Mouse (Mus musculus) limb, embryonic 14.5 days (tissue): ENCODE data around the gene Bmp2k. TPM values are rescaled to one million over a fixed set of nuclear protein-coding genes. Genes with fewer than 3 reads are reported as not detected.

Experiments
- ATAC-seq: fragments of 200-750 bp; cut with Nextera tagmentation; 2 replicates; pipeline ENCODE4 v1.8.0; 2017; ENCODE audit warnings: low read depth, moderate number of reproducible peaks, moderate TSS enrichment; ENCODE audit not compliant: low FRiP score
- DNase-seq: peaks from one replicate; pipeline ENCODE4 v3.0.0-alpha.2; 2015; ENCODE audit warnings: low spot score
- H3K27ac ChIP-seq: fragments of 300-500 bp; sonication (generic); replicated peaks from 2 replicates; pipeline ENCODE4 v1.5.1; 2014; ENCODE audit warnings: low read depth, mild to moderate bottlenecking, low read length, moderate library complexity, mixed read lengths
- H3K27me3 ChIP-seq: fragments of 300-500 bp; sonication (generic); 2 replicates; pipeline ENCODE4 v1.6.1; 2014; ENCODE audit warnings: low read length, mixed read lengths; ENCODE audit not compliant: control insufficient read depth, insufficient read depth
- H3K36me3 ChIP-seq: fragments of 300-500 bp; sonication (generic); 2 replicates; pipeline ENCODE4 v1.6.1; 2014; ENCODE audit warnings: mild to moderate bottlenecking, low read length, moderate library complexity, mixed read lengths; ENCODE audit not compliant: control insufficient read depth, insufficient read depth
- H3K4me1 ChIP-seq: fragments of 300-500 bp; sonication (generic); 2 replicates; pipeline ENCODE4 v1.6.1; 2014; ENCODE audit warnings: antibody characterized with exemption, low read length, mixed read lengths; ENCODE audit not compliant: control insufficient read depth, insufficient read depth
- H3K4me2 ChIP-seq: fragments of 300-500 bp; sonication (generic); replicated peaks from 2 replicates; pipeline ENCODE4 v1.6.1; 2014; ENCODE audit warnings: low read depth, mild to moderate bottlenecking, low read length, moderate library complexity; ENCODE audit not compliant: severe bottlenecking
- H3K4me3 ChIP-seq: fragments of 300-500 bp; sonication (generic); replicated peaks from 2 replicates; pipeline ENCODE4 v1.5.1; 2014; ENCODE audit warnings: low read length
- H3K9ac ChIP-seq: fragments of 300-500 bp; sonication (generic); 2 replicates; pipeline ENCODE4 v1.6.1; 2014; ENCODE audit warnings: mild to moderate bottlenecking, low read depth, low read length, moderate library complexity; ENCODE audit not compliant: severe bottlenecking
- H3K9me3 ChIP-seq: fragments of 300-500 bp; sonication (generic); 2 replicates; pipeline ENCODE4 v1.6.1; 2016; ENCODE audit warnings: low read length; ENCODE audit not compliant: control insufficient read depth
- POLR2A ChIP-seq: fragments of 200-500 bp; IDR thresholded peaks from 2 replicates; pipeline ENCODE4 v1.8.0; 2012; ENCODE audit warnings: inconsistent platforms, mild to moderate bottlenecking, moderate library complexity, borderline replicate concordance; ENCODE audit not compliant: insufficient read depth, insufficient read length; ENCODE audit errors: extremely low read depth
- WGBS: fragments of 180-500 bp; shearing (Covaris S2); extraction: QIAGEN DNeasy Blood & Tissue Kit; methylation state at CpG from one replicate; pipeline ENCODE4 v1.1.7; 2014; 5-methylcytosine and 5-hydroxymethylcytosine counted together
- polyA plus RNA-seq, 2 experiments: library from polyadenylated mRNA; depleted of rRNA in 1 of 2; stranded (reverse) in 1 of 2; unstranded in 1 of 2; fragments of >200 nt; fragmentation: Nextera tagmentation in 1 of 2; extraction: Ambion mirVana in 1 of 2; gene quantifications; 2 replicates each; pipeline versions ENCODE4 v1.2.1 to v1.2.3; 2012 to 2014

Bmp2k gene
- polyA plus RNA-seq, 2 experiments, result 5.1 to 10.1 TPM

- Histone ChIP-seq H3K27me3 (no peaks in the 10 kb centered on the region), H3K9ac (no peak overlapping the region), H3K4me1 (no peaks in the 10 kb centered on the region), H3K9me3 (no peaks in the 10 kb centered on the region), H3K4me2 (no peak overlapping the region), H3K27ac (no peak overlapping the region), H3K36me3 (peaks cover 11% of the 10 kb centered on the region), H3K4me3 (no peak overlapping the region)
- ATAC-seq (no peak), DNase-seq (no peak)
- no peak for TF ChIP-seq POLR2A
- WGBS, result 88% methylated on average over 8 of the region's 8 CpGs
Measured at GRCm38 (mm10) chr5:97092970-97093369, 95.5 kb downstream of the Bmp2k start.

- DNase-seq (no peak), ATAC-seq (no peak)
- WGBS, result 54% methylated on average over 13 of the region's 13 CpGs
- H3K4me2 ChIP-seq, result no peak overlapping the region
- no peak overlapping the region for H3K4me3 ChIP-seq
- H3K36me3 ChIP-seq, result peaks cover 15% of the 10 kb centered on the region; the same call in 1 of the 2 replicates
- H3K27ac ChIP-seq, result no peak overlapping the region
- no peaks in the 10 kb centered on the region for H3K4me1 ChIP-seq
- no peak for TF ChIP-seq POLR2A
- H3K9ac ChIP-seq, result no peak overlapping the region
- H3K9me3 ChIP-seq, result no peaks in the 10 kb centered on the region
- H3K27me3 ChIP-seq, result no peaks in the 10 kb centered on the region
Measured at GRCm38 (mm10) chr5:97095335-97095734, 97.8 kb downstream of the Bmp2k start.

- no peak for ATAC-seq
- H3K4me3 ChIP-seq, result no peak overlapping the region
- H3K4me1 ChIP-seq, result no peaks in the 10 kb centered on the region
- H3K27me3 ChIP-seq, result no peaks in the 10 kb centered on the region
- H3K4me2 ChIP-seq, result no peak overlapping the region
- no peak overlapping the region for H3K9ac ChIP-seq
- TF ChIP-seq POLR2A, result no peak
- WGBS, result 73% methylated on average over 9 of the region's 9 CpGs
- H3K9me3 ChIP-seq, result no peaks in the 10 kb centered on the region
- no peak overlapping the region for H3K27ac ChIP-seq
- peaks cover 15% of the 10 kb centered on the region for H3K36me3 ChIP-seq
- no peak for DNase-seq
Measured at GRCm38 (mm10) chr5:97097631-97098041, 100.1 kb downstream of the Bmp2k start.

GRCm38 (mm10) chr5:97099954-97100353, 102.5 kb downstream of the Bmp2k start:
- H3K4me3 ChIP-seq, result no peak overlapping the region
- peaks cover 11% of the 10 kb centered on the region for H3K36me3 ChIP-seq
- H3K9me3 ChIP-seq, result no peaks in the 10 kb centered on the region
- no peaks in the 10 kb centered on the region for H3K27me3 ChIP-seq
- no peak overlapping the region for H3K4me2 ChIP-seq
- no peaks in the 10 kb centered on the region for H3K4me1 ChIP-seq
- DNase-seq (no peak), ATAC-seq (no peak)
- no peak overlapping the region for H3K9ac ChIP-seq
- 90% methylated on average over 8 of the region's 8 CpGs for WGBS
- H3K27ac ChIP-seq, result no peak overlapping the region
- TF ChIP-seq POLR2A, result no peak

- H3K4me2 ChIP-seq, result no peak overlapping the region
- no peak overlapping the region for H3K27ac ChIP-seq
- no peaks in the 10 kb centered on the region for H3K27me3 ChIP-seq
- H3K4me3 ChIP-seq, result no peak overlapping the region
- ATAC-seq, result no peak
- no peak for TF ChIP-seq POLR2A
- WGBS, result 87% methylated on average over 5 of the region's 5 CpGs
- H3K9ac ChIP-seq, result no peak overlapping the region
- peaks cover 8% of the 10 kb centered on the region for H3K4me1 ChIP-seq
- H3K9me3 ChIP-seq, result no peaks in the 10 kb centered on the region
- H3K36me3 ChIP-seq, result no peaks in the 10 kb centered on the region
- DNase-seq, result no peak
Measured at GRCm38 (mm10) chr5:97108333-97108732, 110.8 kb downstream of the Bmp2k start.

- 43% methylated on average over 2 of the region's 2 CpGs for WGBS
- Histone ChIP-seq H3K27ac (no peak overlapping the region), H3K36me3 (no peaks in the 10 kb centered on the region), H3K9ac (no peak overlapping the region), H3K4me1 (peaks cover 8% of the 10 kb centered on the region), H3K4me3 (peak overlapping the region; percentile 61; the same call in 1 of the 2 replicates), H3K4me2 (peak overlapping the region; percentile 58), H3K9me3 (no peaks in the 10 kb centered on the region), H3K27me3 (no peaks in the 10 kb centered on the region)
- ATAC-seq (no peak), DNase-seq (no peak)
- no peak for TF ChIP-seq POLR2A
Measured at GRCm38 (mm10) chr5:97110133-97110532, 112.6 kb downstream of the Bmp2k start.
